Mouse (Mus musculus) hindbrain, postnatal 0 days (tissue): ENCODE results near the gene Rnase11. TPM values are rescaled to one million over a fixed set of nuclear protein-coding genes. Genes with fewer than 3 reads are reported as not detected.

Source experiments
- ATAC-seq: fragments of 200-750 bp; cut with Nextera tagmentation; 2 replicates; pipeline ENCODE4 v1.8.0; 2017; ENCODE audit warnings: mild to moderate bottlenecking, moderate TSS enrichment, moderate library complexity
- DNase-seq: peaks from one replicate; pipeline ENCODE4 v3.0.0-alpha.2; 2015; ENCODE audit warnings: low spot score
- H3K27ac ChIP-seq: fragments of 300-500 bp; sonication (generic); 2 replicates; pipeline ENCODE4 v1.5.1; 2014; ENCODE audit warnings: mild to moderate bottlenecking
- H3K27me3 ChIP-seq: fragments of 300-500 bp; sonication (generic); 2 replicates; pipeline ENCODE4 v1.6.1; 2014; ENCODE audit warnings: low read length, mixed read lengths; ENCODE audit not compliant: insufficient read depth
- H3K36me3 ChIP-seq: fragments of 300-500 bp; sonication (generic); 2 replicates; pipeline ENCODE4 v1.6.1; 2014; ENCODE audit warnings: low read length, mixed read lengths; ENCODE audit not compliant: insufficient read depth
- H3K4me1 ChIP-seq: fragments of 300-500 bp; sonication (generic); 2 replicates; pipeline ENCODE4 v1.6.1; 2014; ENCODE audit warnings: antibody characterized with exemption, low read length, mixed read lengths; ENCODE audit not compliant: insufficient read depth
- H3K4me2 ChIP-seq: fragments of 300-500 bp; sonication (generic); 2 replicates; pipeline ENCODE4 v1.6.1; 2014; ENCODE audit warnings: low read depth, mild to moderate bottlenecking, low read length, moderate library complexity, mixed read lengths
- H3K4me3 ChIP-seq: fragments of 300-500 bp; sonication (generic); 2 replicates; pipeline ENCODE4 v1.5.1; 2014; ENCODE audit warnings: low read length
- H3K9ac ChIP-seq: fragments of 300-500 bp; sonication (generic); replicated peaks from 2 replicates; pipeline ENCODE4 v1.6.1; 2014; ENCODE audit warnings: mild to moderate bottlenecking, low read length, moderate library complexity, mixed read lengths
- H3K9me3 ChIP-seq: fragments of 300-500 bp; sonication (generic); 2 replicates; pipeline ENCODE4 v1.6.1; 2016; ENCODE audit warnings: low read length, mixed read lengths
- CTCF ChIP-seq: IDR thresholded peaks from 2 replicates; pipeline ENCODE4 v1.5.1; 2016; ENCODE audit warnings: antibody characterized with exemption, control low read depth, low read depth
- WGBS: fragments of 180-500 bp; shearing (Covaris S2); extraction: QIAGEN DNeasy Blood & Tissue Kit; methylation state at CpG from one replicate; pipeline ENCODE4 v1.1.7; 2014; 5-methylcytosine and 5-hydroxymethylcytosine counted together
- polyA plus RNA-seq: library from polyadenylated mRNA; unstranded; fragments of >200 nt; fragmentation: Nextera tagmentation; extraction: Ambion mirVana; gene quantifications from 2 replicates; pipeline ENCODE4 v1.2.1, GENCODE M21; 2015
- total RNA-seq: library from RNA; depleted of rRNA; stranded (reverse); fragments of >200 nt; gene quantifications from 2 replicates; pipeline ENCODE4 v1.2.3, GENCODE M21; 2014; rRNA removed

Gene Rnase11
- total and polyA plus RNA-seq, 2 experiments from 2014 or later: not detected

GRCm38 (mm10) chr14:51009572-51009971 is 40.4 kb downstream of the Rnase11 start:
- no peak for DNase-seq
- no peak overlapping the region for H3K9ac ChIP-seq
- WGBS: 88% methylated on average over 6 of the region's 6 CpGs
- H3K27me3 ChIP-seq: no peaks in the 10 kb centered on the region
- no peaks in the 10 kb centered on the region for H3K9me3 ChIP-seq
- H3K36me3 ChIP-seq: no peaks in the 10 kb centered on the region
- no peak overlapping the region for H3K4me3 ChIP-seq
- H3K4me1 ChIP-seq: no peaks in the 10 kb centered on the region
- TF ChIP-seq CTCF: no peak
- no peak overlapping the region for H3K27ac ChIP-seq
- H3K4me2 ChIP-seq: no peak overlapping the region
- no peak for ATAC-seq

GRCm38 (mm10) chr14:51008781-51009180 is 41.2 kb downstream of the Rnase11 start:
- DNase-seq: no peak
- TF ChIP-seq CTCF: no peak
- no peaks in the 10 kb centered on the region for H3K4me1 ChIP-seq
- no peaks in the 10 kb centered on the region for H3K36me3 ChIP-seq
- no peak overlapping the region for H3K9ac ChIP-seq
- H3K27ac ChIP-seq: 0 out of 2 replicates have a peak overlapping the region, but pooled peaks have one; percentile 45
- no peak overlapping the region for H3K4me2 ChIP-seq
- 81% methylated on average over 4 of the region's 4 CpGs for WGBS
- no peak for ATAC-seq
- H3K9me3 ChIP-seq: no peaks in the 10 kb centered on the region
- H3K27me3 ChIP-seq: no peaks in the 10 kb centered on the region
- H3K4me3 ChIP-seq: no peak overlapping the region

DNA sequence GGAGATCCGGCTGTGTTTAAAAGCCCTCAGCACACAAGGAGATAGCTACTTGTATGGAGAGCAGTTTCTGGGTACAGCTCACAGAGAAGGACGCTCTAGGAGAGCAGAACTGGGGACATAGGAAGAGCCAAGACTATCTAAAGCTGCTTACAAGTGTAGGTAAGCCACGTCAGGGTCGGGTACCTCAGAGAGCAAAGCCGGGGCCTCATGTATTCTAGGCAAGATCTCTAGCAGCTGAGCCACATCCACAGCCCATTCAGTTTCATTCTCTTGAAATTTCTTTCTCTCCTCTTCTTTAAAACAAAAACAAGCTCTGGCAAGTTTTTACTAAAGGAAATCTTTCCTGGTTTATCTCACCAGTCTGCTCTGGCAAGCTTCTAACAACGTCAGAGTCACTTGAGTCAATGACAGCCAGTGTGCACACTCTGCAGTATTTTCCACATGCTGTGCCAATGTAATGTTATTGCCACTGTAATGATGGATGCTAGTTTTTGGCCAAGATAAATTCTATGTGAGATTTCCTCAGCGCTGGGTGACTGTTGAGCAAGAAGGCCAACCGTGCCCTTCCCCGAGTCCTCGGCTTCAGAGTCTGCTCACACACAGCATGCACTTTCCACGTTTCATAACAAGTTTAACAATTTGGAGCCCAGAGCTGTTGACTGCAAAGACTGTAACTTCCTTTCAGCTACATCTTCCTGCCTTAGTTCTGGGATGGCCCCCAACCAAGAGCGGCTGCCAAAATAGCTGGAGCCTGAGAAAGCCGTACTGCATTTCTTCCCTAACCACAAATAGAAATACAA is 41.8 kb downstream of the Rnase11 start:
- ATAC-seq (peak; percentile 56; the same call in 1 of the 2 replicates), DNase-seq (peak; percentile 19)
- Histone ChIP-seq H3K4me1 (no peaks in the 10 kb centered on the region), H3K27me3 (no peaks in the 10 kb centered on the region), H3K4me3 (no peak overlapping the region), H3K4me2 (no peak overlapping the region), H3K27ac (peak overlapping the region; percentile 45), H3K9ac (no peak overlapping the region), H3K36me3 (no peaks in the 10 kb centered on the region), H3K9me3 (no peaks in the 10 kb centered on the region)
- WGBS: 63% methylated on average over 13 of the region's 13 CpGs
- TF ChIP-seq CTCF: no peak

DNA sequence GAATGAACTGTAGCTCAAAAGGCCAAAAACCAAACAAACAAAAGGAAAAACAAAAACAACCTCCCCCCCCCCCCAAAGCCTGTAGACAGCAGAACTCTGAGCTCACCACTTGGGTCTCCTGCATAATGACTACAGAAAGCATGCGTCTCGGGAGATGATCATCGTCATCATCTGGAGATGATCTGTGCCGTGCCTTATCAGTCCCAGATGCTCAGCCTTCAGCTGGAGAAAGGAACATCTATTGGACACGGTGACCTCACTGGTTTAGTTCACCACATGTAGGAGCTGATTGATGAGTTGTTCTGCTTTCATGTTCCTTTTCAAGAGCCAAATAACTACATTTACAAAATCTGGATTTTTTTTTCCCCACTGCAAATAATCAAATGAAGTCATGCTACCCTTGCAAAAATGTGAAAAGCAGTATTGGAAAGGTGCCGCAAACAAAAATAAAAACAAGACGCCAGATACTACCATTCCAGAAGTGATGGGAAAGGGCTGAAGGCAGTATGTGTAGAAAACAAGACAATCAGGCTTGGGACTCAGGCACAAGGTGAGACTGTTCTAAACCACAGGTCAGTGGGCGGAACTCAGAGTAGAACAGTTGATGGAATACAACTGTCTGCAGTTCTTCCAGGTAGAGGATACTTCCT is 42.7 kb downstream of the Rnase11 start, which contains the start of gene Rnase10:
Gene Rnase10, plus strand, starts transcription at position 600 of the 650 bp plus-strand sequence.
- no peaks in the 10 kb centered on the region for H3K36me3 ChIP-seq
- H3K4me3 ChIP-seq: no peak within 1 kb of the TSS
- H3K9ac ChIP-seq: no peak within 1 kb of the TSS
- ATAC-seq: no peak
- no peak for TF ChIP-seq CTCF
- H3K27me3 ChIP-seq: no peaks in the 10 kb centered on the region
- 90% methylated on average over 8 of the region's 8 CpGs for WGBS
- no peak within 1 kb of the TSS for H3K4me2 ChIP-seq
- H3K9me3 ChIP-seq: no peaks in the 10 kb centered on the region
- DNase-seq: no peak
- H3K4me1 ChIP-seq: no peaks in the 10 kb centered on the region
- H3K27ac ChIP-seq: peak within 1 kb of the TSS; percentile 45

Other genes with a start within 250 kb of the Rnase11 start
- not detected in 2 replicates for gene Ccnb1ip1, start 242.4 kb downstream of the Rnase11 start, total RNA-seq
- gene Ccnb1ip1, start 242.4 kb downstream of the Rnase11 start, polyA plus RNA-seq: 0.09 and 0.15 TPM in 2 replicates
- 19.7 and 21.1 TPM in 2 replicates for gene Parp2, start 242.3 kb downstream of the Rnase11 start, total RNA-seq
- gene Parp2, start 242.3 kb downstream of the Rnase11 start, polyA plus RNA-seq: 36.2 and 36.6 TPM in 2 replicates
- 4.3 and 5.6 TPM in 2 replicates for gene Tep1, start 179.6 kb downstream of the Rnase11 start, total RNA-seq
- gene Tep1, start 179.6 kb downstream of the Rnase11 start, polyA plus RNA-seq: 3.4 and 3.5 TPM in 2 replicates
- gene Klhl33, start 152.7 kb downstream of the Rnase11 start, total RNA-seq: 2.4 and 3.7 TPM in 2 replicates
- 2.9 and 4.0 TPM in 2 replicates for gene Klhl33, start 152.7 kb downstream of the Rnase11 start, polyA plus RNA-seq
- gene Osgep, start 125.3 kb downstream of the Rnase11 start, total RNA-seq: 71.4 and 80.9 TPM in 2 replicates
- gene Osgep, start 125.3 kb downstream of the Rnase11 start, polyA plus RNA-seq: 72.4 and 82.7 TPM in 2 replicates
- gene Apex1, start 125.2 kb downstream of the Rnase11 start, total RNA-seq: 68.6 and 70.2 TPM in 2 replicates
- gene Apex1, start 125.2 kb downstream of the Rnase11 start, polyA plus RNA-seq: 145 and 156 TPM in 2 replicates
- gene Pip4p1, start 119.3 kb downstream of the Rnase11 start, total RNA-seq: 53.3 and 69.1 TPM in 2 replicates
- 102 and 103 TPM in 2 replicates for gene Pip4p1, start 119.3 kb downstream of the Rnase11 start, polyA plus RNA-seq
- gene Pnp, start 119.1 kb downstream of the Rnase11 start, total RNA-seq: 16.7 and 19.1 TPM in 2 replicates
- gene Pnp, start 119.1 kb downstream of the Rnase11 start, polyA plus RNA-seq: 17.5 and 18.2 TPM in 2 replicates
- gene Gm49342, start 105.6 kb downstream of the Rnase11 start, total RNA-seq: 0.47 and 16.3 TPM in 2 replicates
- not detected in 2 replicates for gene Gm49342, start 105.6 kb downstream of the Rnase11 start, polyA plus RNA-seq
- gene Pnp2, start 94.2 kb downstream of the Rnase11 start, total RNA-seq: 1.2 TPM in 1 of 2 replicates, not detected in the other
- 1.2 and 1.3 TPM in 2 replicates for gene Pnp2, start 94.2 kb downstream of the Rnase11 start, polyA plus RNA-seq
- gene Rnase10, start 42.4 kb downstream of the Rnase11 start, total RNA-seq: 0.21 TPM in 1 of 2 replicates, not detected in the other
- gene Rnase10, start 42.4 kb downstream of the Rnase11 start, polyA plus RNA-seq: not detected in 2 replicates
- gene Rnase9, start 8.3 kb downstream of the Rnase11 start, total RNA-seq: not detected in 2 replicates
- not detected in 2 replicates for gene Rnase9, start 8.3 kb downstream of the Rnase11 start, polyA plus RNA-seq
- not detected in 2 replicates for gene Rnase12, start 7.5 kb upstream of the Rnase11 start, total RNA-seq
- 0.29 TPM in 1 of 2 replicates, not detected in the other for gene Rnase12, start 7.5 kb upstream of the Rnase11 start, polyA plus RNA-seq
- gene Olfr750, start 24.3 kb upstream of the Rnase11 start, total RNA-seq: not detected in 2 replicates
- 0.05 and 0.14 TPM in 2 replicates for gene Olfr750, start 24.3 kb upstream of the Rnase11 start, polyA plus RNA-seq
- 22.9 and 34.1 TPM in 2 replicates for gene Rnase4, start 40.9 kb upstream of the Rnase11 start, total RNA-seq
- 17.6 and 19.0 TPM in 2 replicates for gene Rnase4, start 40.9 kb upstream of the Rnase11 start, polyA plus RNA-seq
- 0.18 and 1.9 TPM in 2 replicates for gene Ang, start 41.0 kb upstream of the Rnase11 start, total RNA-seq
- gene Ang, start 41.0 kb upstream of the Rnase11 start, polyA plus RNA-seq: 2.9 and 3.9 TPM in 2 replicates
- not detected in 2 replicates for gene Eddm3b, start 64.3 kb upstream of the Rnase11 start, total RNA-seq
- gene Eddm3b, start 64.3 kb upstream of the Rnase11 start, polyA plus RNA-seq: not detected in 2 replicates
- 0.52 and 1.3 TPM in 2 replicates for gene Rnase6, start 73.7 kb upstream of the Rnase11 start, total RNA-seq
- gene Rnase6, start 73.7 kb upstream of the Rnase11 start, polyA plus RNA-seq: 1.0 TPM in 2 replicates
- 0.16 and 0.18 TPM in 2 replicates for gene Rnase1, start 96.6 kb upstream of the Rnase11 start, total RNA-seq
- 1.6 and 2.4 TPM in 2 replicates for gene Rnase1, start 96.6 kb upstream of the Rnase11 start, polyA plus RNA-seq
- not detected in 2 replicates for gene Rnase2b, start 112.1 kb upstream of the Rnase11 start, total RNA-seq
- not detected in 2 replicates for gene Rnase2b, start 112.1 kb upstream of the Rnase11 start, polyA plus RNA-seq
- not detected in 2 replicates for gene Ang2, start 149.0 kb upstream of the Rnase11 start, total RNA-seq
- not detected in 2 replicates for gene Ang2, start 149.0 kb upstream of the Rnase11 start, polyA plus RNA-seq
- not detected in 2 replicates for gene Ear14, start 153.2 kb upstream of the Rnase11 start, total RNA-seq
- gene Ear14, start 153.2 kb upstream of the Rnase11 start, polyA plus RNA-seq: not detected in 2 replicates
- not detected in 2 replicates for gene Rnase2a, start 205.9 kb upstream of the Rnase11 start, total RNA-seq
- not detected in 2 replicates for gene Rnase2a, start 205.9 kb upstream of the Rnase11 start, polyA plus RNA-seq